Mouse (Mus musculus) hematopoietic stem cell, adult 5-6 weeks (primary cell): ENCODE measurements around the gene Dscaml1. TPM values are rescaled to one million over a fixed set of nuclear protein-coding genes. Genes with fewer than 3 reads are reported as not detected.

Experiments
- ATAC-seq, 2 experiments: fragments of 125-278 bp in 1 of 2; replicated peaks in 1 of 2; 2 replicates each; pipeline ENCODE4 v1.8.0; 2016 to 2017; ENCODE audit warnings: inconsistent platforms in 2 of 2, mild to moderate bottlenecking in 2 of 2, moderate number of reproducible peaks in 2 of 2, low read depth in 1 of 2, moderate TSS enrichment in 1 of 2; ENCODE audit not compliant: low FRiP score in 2 of 2, poor library complexity in 2 of 2, severe bottlenecking in 2 of 2, insufficient read depth in 1 of 2, low TSS enrichment in 1 of 2
- total RNA-seq: library from RNA; stranded (forward); fragments of 172-1452, 232-1000 nt; gene quantifications from 2 replicates; pipeline ENCODE4 v1.2.3, GENCODE M21; 2017

Gene Dscaml1
- total RNA-seq, 1 experiment from 2014 or later = not detected

GRCm38 (mm10) chr9:45620920-45621319 lies 194.5 kb downstream of the Dscaml1 start:
- no peak for ATAC-seq

GRCm38 (mm10) chr9:45625889-45626446 lies 199.5 kb downstream of the Dscaml1 start:
- no peak for ATAC-seq

- no peak for ATAC-seq
Measured at GRCm38 (mm10) chr9:45632520-45632919, 206.1 kb downstream of the Dscaml1 start.

- no peak for ATAC-seq
Measured at GRCm38 (mm10) chr9:45633036-45633435, 206.6 kb downstream of the Dscaml1 start.

- no peak for ATAC-seq
Measured at GRCm38 (mm10) chr9:45634978-45635377, 208.6 kb downstream of the Dscaml1 start.

- ATAC-seq = no peak
Measured at GRCm38 (mm10) chr9:45637346-45637745, 210.9 kb downstream of the Dscaml1 start.

- no peak for ATAC-seq
Measured at GRCm38 (mm10) chr9:45638184-45638917, 211.9 kb downstream of the Dscaml1 start.

- no peak for ATAC-seq
Measured at GRCm38 (mm10) chr9:45644833-45645388, 218.5 kb downstream of the Dscaml1 start.

GRCm38 (mm10) chr9:45645526-45645925 lies 219.1 kb downstream of the Dscaml1 start:
- ATAC-seq = no peak

- ATAC-seq = no peak
Measured at GRCm38 (mm10) chr9:45651078-45651809, 224.8 kb downstream of the Dscaml1 start.

- no peak for ATAC-seq
Measured at GRCm38 (mm10) chr9:45651810-45652177, 225.4 kb downstream of the Dscaml1 start.

- ATAC-seq = no peak
Measured at GRCm38 (mm10) chr9:45657172-45658062, 231.0 kb downstream of the Dscaml1 start.

- ATAC-seq = no peak
Measured at GRCm38 (mm10) chr9:45660191-45660590, 233.8 kb downstream of the Dscaml1 start.

GRCm38 (mm10) chr9:45662471-45662870 lies 236.0 kb downstream of the Dscaml1 start:
- ATAC-seq = no peak

- ATAC-seq = no peak
Measured at GRCm38 (mm10) chr9:45663386-45664315, 237.2 kb downstream of the Dscaml1 start.

- no peak for ATAC-seq
Measured at GRCm38 (mm10) chr9:45664326-45664725, 237.9 kb downstream of the Dscaml1 start.
